Mouse (Mus musculus) liver, postnatal 0 days (tissue): ENCODE results near the gene Gm20388. TPM values are rescaled to one million over a fixed set of nuclear protein-coding genes. Genes with fewer than 3 reads are reported as not detected.

Experiments used
- ATAC-seq: fragments of 200-750 bp; cut with Nextera tagmentation; 2 replicates; pipeline ENCODE4 v1.8.0; 2017; ENCODE audit warnings: mild to moderate bottlenecking, moderate library complexity
- DNase-seq: peaks from one replicate; pipeline ENCODE4 v3.0.0-alpha.2; 2016
- H3K27ac ChIP-seq: fragments of 300-500 bp; sonication (generic); 2 replicates; pipeline ENCODE4 v1.5.1; 2014; ENCODE audit warnings: antibody characterized with exemption, moderate library complexity, mild to moderate bottlenecking, low read depth
- H3K27me3 ChIP-seq: fragments of 300-500 bp; sonication (generic); 2 replicates; pipeline ENCODE4 v1.6.1; 2014; ENCODE audit warnings: low read length, control low read depth, mixed read lengths; ENCODE audit not compliant: insufficient read depth
- H3K36me3 ChIP-seq: fragments of 300-500 bp; sonication (generic); replicated peaks from 2 replicates; pipeline ENCODE4 v1.6.1; 2014; ENCODE audit warnings: mild to moderate bottlenecking, control low read depth, low read length, moderate library complexity, mixed read lengths; ENCODE audit not compliant: insufficient read depth
- H3K4me1 ChIP-seq: fragments of 300-500 bp; sonication (generic); 2 replicates; pipeline ENCODE4 v1.6.1; 2014; ENCODE audit warnings: antibody characterized with exemption, mild to moderate bottlenecking, control low read depth; ENCODE audit not compliant: insufficient read depth
- H3K4me2 ChIP-seq: fragments of 300-500 bp; sonication (generic); 2 replicates; pipeline ENCODE4 v1.6.1; 2014; ENCODE audit warnings: low read depth, mild to moderate bottlenecking, low read length, moderate library complexity, mixed read lengths
- H3K4me3 ChIP-seq: fragments of 300-500 bp; sonication (generic); 2 replicates; pipeline ENCODE4 v1.5.1; 2014; ENCODE audit warnings: low read depth, low read length
- H3K9ac ChIP-seq: fragments of 300-500 bp; sonication (generic); replicated peaks from 2 replicates; pipeline ENCODE4 v1.6.1; 2014; ENCODE audit warnings: mild to moderate bottlenecking, moderate library complexity
- H3K9me3 ChIP-seq: fragments of 300-500 bp; sonication (generic); 2 replicates; pipeline ENCODE4 v1.6.1; 2016; ENCODE audit warnings: mild to moderate bottlenecking, control low read depth, low read length, mixed read lengths
- CTCF ChIP-seq: sonication (generic); IDR thresholded peaks from 2 replicates; pipeline ENCODE4 v1.5.1; 2016; ENCODE audit warnings: antibody characterized with exemption, low read depth
- EP300 ChIP-seq: IDR thresholded peaks from 2 replicates; pipeline ENCODE4 v1.6.1; 2016; ENCODE audit warnings: antibody characterized with exemption, low read depth, mild to moderate bottlenecking
- WGBS: fragments of 180-500 bp; shearing (Covaris S2); extraction: QIAGEN DNeasy Blood & Tissue Kit; methylation state at CpG from one replicate; pipeline ENCODE4 v1.1.7; 2014; ENCODE audit not compliant: insufficient replicate concordance; 5-methylcytosine and 5-hydroxymethylcytosine counted together
- polyA plus RNA-seq: library from polyadenylated mRNA; unstranded; fragments of >200 nt; fragmentation: Nextera tagmentation; extraction: Ambion mirVana; gene quantifications from 2 replicates; pipeline ENCODE4 v1.2.1, GENCODE M21; 2015

The Gm20388 gene
- polyA plus RNA-seq, 1 experiment from 2014 or later, result not detected

DNA sequence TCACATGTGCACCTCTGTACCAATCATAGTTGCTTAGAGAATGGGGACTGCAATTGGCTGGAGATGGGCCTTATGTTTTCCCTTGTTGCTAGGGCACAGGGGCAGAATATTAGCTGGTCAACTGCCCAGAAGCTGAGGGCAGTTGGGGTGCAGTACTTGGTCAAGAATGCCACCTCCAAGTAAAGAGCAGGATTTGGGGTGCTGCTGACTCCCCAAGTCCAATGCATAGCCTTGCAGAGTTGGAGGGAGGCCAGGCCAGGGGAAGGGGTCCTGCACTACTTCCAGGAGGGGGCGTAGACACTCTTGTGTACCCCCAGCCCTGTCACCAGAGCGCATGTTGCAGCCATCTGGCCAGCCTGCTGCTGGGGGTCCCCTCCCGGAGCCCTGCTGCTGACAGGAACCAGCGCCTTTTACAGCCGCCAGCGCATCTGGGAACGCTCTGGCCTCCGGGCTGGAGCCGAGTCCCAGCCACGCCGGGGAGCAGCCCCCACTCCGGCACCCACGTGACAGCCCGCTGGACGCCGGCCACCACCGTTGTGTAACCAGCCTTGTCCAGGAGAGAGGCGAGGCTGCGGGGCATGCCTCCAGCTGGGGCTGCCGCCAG lies 280.3 kb downstream of the Gm20388 start:
- Histone ChIP-seq H3K4me2 (peak overlapping the region; percentile 64), H3K4me1 (0 out of 2 replicates have a peak, but pooled peaks cover 3% of the 10 kb centered on the region), H3K9me3 (no peaks in the 10 kb centered on the region), H3K4me3 (peak overlapping the region; percentile 15; the same call in 1 of the 2 replicates), H3K9ac (peak overlapping the region; percentile 30; the same call in 1 of the 2 replicates), H3K36me3 (no peaks in the 10 kb centered on the region), H3K27ac (no peak overlapping the region), H3K27me3 (no peaks in the 10 kb centered on the region)
- 53% methylated on average over 17 of the region's 20 CpGs for WGBS
- ATAC-seq (peak; percentile 96), DNase-seq (peak; percentile 86)
- no peak for TF ChIP-seq CTCF
- TF ChIP-seq EP300, result no peak

DNA sequence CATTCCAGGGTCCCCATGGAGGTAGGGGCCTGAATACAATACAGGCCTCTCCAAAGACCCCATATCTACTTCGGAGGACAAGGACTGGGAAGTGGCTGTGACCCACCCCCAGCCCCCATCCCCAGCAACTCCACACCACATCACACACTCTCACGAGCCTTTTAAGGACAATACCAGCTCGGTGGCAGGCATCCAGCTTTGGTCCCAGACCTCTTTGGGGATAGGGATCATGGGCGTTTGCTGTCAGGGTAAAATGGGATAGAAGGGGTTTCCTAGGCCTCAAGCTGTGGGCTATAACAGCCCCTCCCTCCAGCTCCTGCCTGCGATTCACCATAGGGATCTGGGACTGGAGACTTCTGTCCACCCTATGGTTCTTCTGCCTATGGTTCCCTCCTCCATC lies 281.0 kb downstream of the Gm20388 start:
- Histone ChIP-seq H3K27me3 (no peaks in the 10 kb centered on the region), H3K4me3 (no peak overlapping the region), H3K4me2 (no peak overlapping the region), H3K9me3 (no peaks in the 10 kb centered on the region), H3K9ac (no peak overlapping the region), H3K36me3 (no peaks in the 10 kb centered on the region), H3K4me1 (0 out of 2 replicates have a peak, but pooled peaks cover 3% of the 10 kb centered on the region), H3K27ac (no peak overlapping the region)
- ATAC-seq (no peak), DNase-seq (no peak)
- 79% methylated on average over 5 of the region's 5 CpGs for WGBS
- TF ChIP-seq EP300, result no peak
- no peak for TF ChIP-seq CTCF

DNA sequence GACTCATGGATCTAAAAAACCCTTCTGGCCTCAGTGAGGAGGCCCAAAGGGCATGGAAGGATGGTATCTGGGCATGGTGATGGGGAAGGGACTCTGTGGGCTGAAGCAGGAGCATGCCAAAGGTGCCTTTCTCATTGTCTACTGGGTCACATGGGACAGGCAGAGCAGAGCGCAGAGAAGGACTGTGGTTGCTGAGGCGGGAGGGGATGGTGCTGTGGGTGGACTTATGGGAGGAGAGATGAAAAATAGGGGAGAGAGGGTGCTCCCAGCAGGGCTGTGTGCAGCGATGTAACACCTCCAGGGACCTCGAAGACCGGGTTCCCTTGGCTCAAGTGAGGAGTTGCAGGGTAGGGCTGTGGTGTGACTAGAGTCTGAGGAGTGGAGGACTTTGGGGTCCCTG lies 281.5 kb downstream of the Gm20388 start:
- no peak for DNase-seq
- H3K36me3 ChIP-seq, result no peaks in the 10 kb centered on the region
- WGBS, result 93% methylated on average over 5 of the region's 5 CpGs
- no peaks in the 10 kb centered on the region for H3K27me3 ChIP-seq
- H3K4me1 ChIP-seq, result 0 out of 2 replicates have a peak, but pooled peaks cover 3% of the 10 kb centered on the region
- no peak for TF ChIP-seq EP300
- TF ChIP-seq CTCF, result no peak
- no peaks in the 10 kb centered on the region for H3K9me3 ChIP-seq
- H3K9ac ChIP-seq, result no peak overlapping the region
- ATAC-seq, result no peak
- H3K4me3 ChIP-seq, result no peak overlapping the region
- H3K27ac ChIP-seq, result no peak overlapping the region
- H3K4me2 ChIP-seq, result no peak overlapping the region

DNA sequence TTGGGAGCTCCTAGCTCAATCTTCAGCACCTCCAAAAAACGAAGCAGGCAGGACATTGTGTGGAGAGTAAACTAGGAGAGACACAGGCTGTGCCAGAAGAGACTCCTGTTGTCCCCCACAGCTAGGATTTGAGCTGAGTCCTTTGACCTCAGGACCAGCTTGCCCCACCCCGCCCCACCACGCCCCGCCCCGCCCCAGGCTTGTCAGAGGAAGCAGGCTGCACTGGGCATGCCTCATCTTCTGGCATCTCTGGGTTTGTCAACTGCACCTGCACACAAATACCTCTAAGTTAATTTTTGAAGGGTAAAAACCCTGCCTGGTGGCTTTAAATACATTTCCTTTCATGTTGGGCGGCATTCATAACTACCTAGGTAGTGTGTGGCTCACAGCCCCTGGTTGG lies 290.7 kb downstream of the Gm20388 start:
- H3K4me2 ChIP-seq, result no peak overlapping the region
- no peak overlapping the region for H3K4me3 ChIP-seq
- no peak for ATAC-seq
- no peaks in the 10 kb centered on the region for H3K36me3 ChIP-seq
- no peak overlapping the region for H3K9ac ChIP-seq
- H3K4me1 ChIP-seq, result no peaks in the 10 kb centered on the region
- H3K9me3 ChIP-seq, result no peaks in the 10 kb centered on the region
- TF ChIP-seq EP300 (no peak), CTCF (no peak)
- WGBS, result 79% methylated on average over 6 of the region's 6 CpGs
- no peak overlapping the region for H3K27ac ChIP-seq
- no peaks in the 10 kb centered on the region for H3K27me3 ChIP-seq
- no peak for DNase-seq

- no peak overlapping the region for H3K27ac ChIP-seq
- DNase-seq (no peak), ATAC-seq (no peak)
- H3K9me3 ChIP-seq, result no peaks in the 10 kb centered on the region
- no peak overlapping the region for H3K4me3 ChIP-seq
- H3K27me3 ChIP-seq, result no peaks in the 10 kb centered on the region
- no peaks in the 10 kb centered on the region for H3K36me3 ChIP-seq
- TF ChIP-seq EP300 (no peak), CTCF (no peak)
- H3K9ac ChIP-seq, result no peak overlapping the region
- no peak overlapping the region for H3K4me2 ChIP-seq
- WGBS, result 62% methylated on average over 3 of the region's 3 CpGs
- H3K4me1 ChIP-seq, result no peaks in the 10 kb centered on the region
These were observed 291.9 kb downstream of the Gm20388 start for GRCm38 (mm10) chr8:120202546-120202945.

GRCm38 (mm10) chr8:120204736-120205360 lies 294.2 kb downstream of the Gm20388 start:
- 72% methylated on average over 7 of the region's 7 CpGs for WGBS
- Histone ChIP-seq H3K27ac (no peak overlapping the region), H3K36me3 (no peaks in the 10 kb centered on the region), H3K9ac (no peak overlapping the region), H3K27me3 (no peaks in the 10 kb centered on the region), H3K9me3 (no peaks in the 10 kb centered on the region), H3K4me3 (no peak overlapping the region), H3K4me1 (no peaks in the 10 kb centered on the region), H3K4me2 (no peak overlapping the region)
- TF ChIP-seq EP300 (no peak), CTCF (no peak)
- ATAC-seq (peak; percentile 48; the same call in 1 of the 2 replicates), DNase-seq (peak; percentile 40)

DNA sequence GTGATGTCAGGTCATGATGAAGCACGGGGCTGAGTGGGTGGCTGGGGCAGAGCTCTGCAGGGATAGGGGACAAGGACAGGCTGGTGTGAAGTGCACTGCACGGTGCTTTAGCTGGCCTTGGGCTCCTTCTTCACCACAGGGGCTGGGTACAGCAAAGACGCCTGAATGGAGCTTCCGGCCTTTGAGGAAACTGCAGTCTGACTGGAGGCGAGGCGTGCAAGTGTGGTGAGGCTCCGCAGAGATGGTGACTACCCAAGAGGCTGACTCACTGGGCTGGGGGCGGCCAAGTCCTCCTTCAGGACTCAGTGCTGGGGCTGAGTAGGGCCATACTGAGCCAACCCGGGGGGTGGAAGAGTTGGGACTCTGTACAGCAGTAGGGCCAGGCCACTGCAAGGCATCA lies 295.3 kb downstream of the Gm20388 start:
- H3K4me2 ChIP-seq, result no peak overlapping the region

More for the DNA sequence above, 295.3 kb downstream of the Gm20388 start:
- ATAC-seq, result no peak
- H3K9me3 ChIP-seq, result no peaks in the 10 kb centered on the region
- no peak overlapping the region for H3K9ac ChIP-seq
- no peaks in the 10 kb centered on the region for H3K27me3 ChIP-seq
- 59% methylated on average over 9 of the region's 9 CpGs for WGBS
- H3K4me1 ChIP-seq, result no peaks in the 10 kb centered on the region
- no peak overlapping the region for H3K4me3 ChIP-seq
- no peak for DNase-seq
- TF ChIP-seq EP300 (no peak), CTCF (no peak)
- H3K27ac ChIP-seq, result no peak overlapping the region
- H3K36me3 ChIP-seq, result no peaks in the 10 kb centered on the region
